Mouse (Mus musculus) cerebellum, adult (tissue): ENCODE data around the gene Mthfr.

ENCODE experiments used
- ATAC-seq: cut with Nextera tagmentation; 2 replicates; pipeline ENCODE4 v1.9.2; 2017; ENCODE audit warnings: mild to moderate bottlenecking, moderate library complexity, mixed read lengths; ENCODE audit not compliant: insufficient number of reproducible peaks, low FRiP score, low TSS enrichment

Mthfr gene

GRCm38 (mm10) chr4:148038600-148039253 is at the start of gene Mthfr, which contains the start of gene Clcn6:
Gene Mthfr (plus strand): TSS chr4:148039077.
Gene Clcn6 (minus strand): TSS chr4:148038821.
- peak; percentile 93 for ATAC-seq

- ATAC-seq, result no peak
Observed at GRCm38 (mm10) chr4:147993571-147994095, 45.2 kb upstream of the Mthfr start.

- ATAC-seq, result no peak
Observed at GRCm38 (mm10) chr4:147995311-147995710, 43.6 kb upstream of the Mthfr start.

- no peak for ATAC-seq
Observed at GRCm38 (mm10) chr4:148000202-148000772, 38.6 kb upstream of the Mthfr start, which contains the start of gene Nppa. Gene Nppa (plus strand): TSS chr4:148000722.

- no peak for ATAC-seq
Observed at GRCm38 (mm10) chr4:148001013-148001789, 37.7 kb upstream of the Mthfr start.

GRCm38 (mm10) chr4:148001866-148002265 is 37.0 kb upstream of the Mthfr start:
- ATAC-seq, result no peak

GRCm38 (mm10) chr4:148004361-148004760 is 34.5 kb upstream of the Mthfr start:
- ATAC-seq, result no peak

GRCm38 (mm10) chr4:148008412-148008811 is 30.5 kb upstream of the Mthfr start:
- no peak for ATAC-seq

- ATAC-seq, result no peak
Observed at GRCm38 (mm10) chr4:148009641-148010040, 29.2 kb upstream of the Mthfr start.

- no peak for ATAC-seq
Observed at GRCm38 (mm10) chr4:148011332-148011731, 27.5 kb upstream of the Mthfr start.

GRCm38 (mm10) chr4:148012216-148012615 is 26.7 kb upstream of the Mthfr start:
- no peak for ATAC-seq

GRCm38 (mm10) chr4:148015418-148015817 is 23.5 kb upstream of the Mthfr start:
- no peak for ATAC-seq

- ATAC-seq, result no peak
Observed at GRCm38 (mm10) chr4:148016981-148017380, 21.9 kb upstream of the Mthfr start.

GRCm38 (mm10) chr4:148018410-148018809 is 20.5 kb upstream of the Mthfr start:
- no peak for ATAC-seq

- ATAC-seq, result no peak
Observed at GRCm38 (mm10) chr4:148024003-148024402, 14.9 kb upstream of the Mthfr start.

- no peak for ATAC-seq
Observed at GRCm38 (mm10) chr4:148029297-148029696, 9.6 kb upstream of the Mthfr start.

- ATAC-seq, result no peak
Observed at GRCm38 (mm10) chr4:148030506-148030905, 8.4 kb upstream of the Mthfr start.

GRCm38 (mm10) chr4:148033858-148034410 is 4.9 kb upstream of the Mthfr start:
- ATAC-seq, result no peak

GRCm38 (mm10) chr4:148035440-148035839 is 3.4 kb upstream of the Mthfr start:
- no peak for ATAC-seq

- no peak for ATAC-seq
Observed at GRCm38 (mm10) chr4:148038079-148038599, 738 bp upstream of the Mthfr start.
